Mouse (Mus musculus) adrenal gland (tissue): ENCODE measurements around the gene Wfdc1.

ENCODE experiments used
- intact Hi-C: fragments of 180-260 bp; cut with DNase I; formaldehyde crosslinking; loops from one replicate; pipeline ENCODE4 v1.15.1; 2025
- long read RNA-seq, 2 experiments: library from polyadenylated mRNA; unstranded; transcript quantifications; one replicate each; pipeline ENCODE4 v2.0.0; 2020; ENCODE audit warnings: borderline replicate concordance in 1 of 2; ENCODE audit not compliant: insufficient replicate concordance in 1 of 2

Gene Wfdc1
- long read RNA-seq, experiment 1, transcript Wfdc1-201 (7 exons, 1,371 nt) = major isoform, 11 of 11 reads
- long read RNA-seq, experiment 1, partial matches to known transcripts = 0 of 11 reads
- long read RNA-seq, experiment 1, other reads (novel, unspliced or antisense) = 0 of 11 reads
- long read RNA-seq, experiment 2, transcript Wfdc1-201 (7 exons, 1,371 nt) = major isoform, 31 of 32 reads
- long read RNA-seq, experiment 2, partial matches to known transcripts = 0 of 32 reads
- long read RNA-seq, experiment 2, other reads (novel, unspliced or antisense) = 1 of 32 reads

- intact Hi-C loops = no loop called here
These were observed at the start of gene Wfdc1 for GRCm38 (mm10) chr8:119666219-119666951. Gene Wfdc1 (plus strand): TSS chr8:119666365.

DNA sequence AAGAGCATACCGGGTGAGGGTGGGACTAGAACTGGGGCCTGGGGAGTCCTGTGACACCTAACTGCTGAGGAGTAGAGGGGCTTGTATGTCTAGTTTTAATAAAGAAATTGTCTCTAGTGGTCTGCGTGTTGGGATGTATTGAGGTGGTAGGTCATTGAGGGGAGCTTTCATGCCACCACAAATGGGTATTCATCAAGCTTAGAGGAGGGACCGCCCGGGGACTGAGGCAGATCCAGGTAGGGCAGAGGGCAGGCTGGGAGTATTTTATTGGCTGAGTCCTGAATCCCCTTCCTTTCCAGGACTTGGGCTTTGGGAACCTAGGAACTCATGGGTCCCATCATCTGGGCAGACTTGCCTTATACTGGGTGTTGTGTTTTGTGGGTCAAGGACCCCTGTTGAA lies 49.4 kb upstream of the Wfdc1 start:
- intact Hi-C loops = no loop called here

- intact Hi-C loops = no loop called here
These were observed 48.6 kb upstream of the Wfdc1 start for GRCm38 (mm10) chr8:119617586-119617985.

GRCm38 (mm10) chr8:119618887-119619286 lies 47.3 kb upstream of the Wfdc1 start:
- intact Hi-C loops = no loop called here

DNA sequence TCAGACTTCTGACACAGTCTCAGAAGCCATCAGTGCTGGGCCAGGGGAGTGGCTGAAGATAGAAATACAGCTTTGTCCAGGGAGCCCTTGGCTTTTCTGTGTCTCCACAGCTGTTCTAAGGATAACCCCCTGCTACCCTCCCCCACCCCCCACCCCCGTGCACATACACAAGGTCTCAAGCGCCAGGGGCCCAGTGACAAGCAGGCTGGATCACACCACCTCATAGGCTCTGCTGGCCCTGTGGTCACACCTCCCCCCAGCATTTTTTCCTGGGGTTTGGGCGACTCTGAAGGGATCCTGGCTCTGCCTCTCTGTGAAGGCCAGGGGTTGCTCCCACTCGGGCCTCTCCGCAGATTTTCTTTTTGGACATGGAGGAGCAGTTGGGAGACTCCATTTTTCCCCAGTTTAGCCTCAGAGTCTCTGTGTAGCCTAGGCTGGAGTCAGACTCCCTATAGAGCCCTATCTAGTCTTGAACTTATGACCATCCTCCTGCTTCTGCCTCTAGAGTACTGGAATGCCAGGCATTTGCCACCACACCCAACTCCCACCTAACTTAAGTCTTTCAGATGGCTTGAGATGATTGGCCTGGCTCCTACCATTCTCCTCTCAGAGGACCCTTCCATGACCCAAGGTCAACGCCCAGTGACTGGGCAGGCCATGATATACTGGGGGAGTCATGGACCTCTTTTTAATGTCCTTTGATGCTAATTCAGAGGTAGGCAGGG lies 45.9 kb upstream of the Wfdc1 start:
- intact Hi-C loops = no loop called here

DNA sequence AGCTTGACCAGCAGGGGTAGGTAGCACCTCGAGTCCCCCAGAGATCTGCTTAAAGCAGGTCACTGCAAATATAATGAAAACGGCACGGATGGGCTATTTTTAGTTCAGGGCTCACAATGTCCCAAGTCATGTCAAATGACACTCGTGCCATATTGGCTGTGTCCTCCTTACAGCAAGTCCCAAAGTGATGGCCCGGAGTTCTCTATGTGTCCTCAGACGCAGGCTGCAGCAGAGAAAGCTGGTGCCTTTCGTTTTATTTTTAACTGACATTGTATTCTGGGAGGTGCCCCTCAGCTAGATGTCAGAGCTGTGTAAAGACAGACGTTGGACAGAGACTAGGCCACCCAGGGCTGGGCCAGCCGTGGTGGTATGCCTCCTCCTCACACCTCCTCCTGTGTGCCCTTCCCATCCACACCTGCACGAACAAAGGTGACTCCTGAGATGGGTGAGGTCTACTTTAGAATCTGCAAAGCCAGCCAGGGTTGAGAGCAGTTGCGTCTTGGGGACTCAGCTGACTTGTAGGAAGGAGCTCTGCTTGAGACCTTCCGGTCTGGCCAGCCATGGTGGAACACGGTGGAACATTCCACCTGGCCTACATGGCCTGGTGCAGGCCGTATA lies 45.2 kb upstream of the Wfdc1 start:
- intact Hi-C loops = no loop called here

DNA sequence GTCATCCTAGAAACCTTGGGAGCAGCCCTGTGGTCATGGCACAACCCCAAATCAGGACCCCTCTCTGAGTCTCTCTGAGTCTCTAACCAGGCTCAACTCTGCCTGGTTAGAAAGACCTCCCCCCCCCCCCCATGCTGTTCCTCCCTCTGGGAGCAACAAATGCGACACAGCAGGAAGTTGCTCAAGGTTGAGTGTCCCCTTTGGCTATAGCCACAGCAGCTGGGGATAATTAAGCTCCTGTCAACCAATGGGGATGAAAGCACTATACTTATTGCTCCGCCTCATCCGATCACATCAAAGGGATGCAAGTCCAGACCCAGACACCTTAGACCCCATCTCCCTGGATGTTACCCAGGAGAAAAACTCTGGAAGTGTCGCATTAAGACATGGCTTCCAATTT lies 43.6 kb upstream of the Wfdc1 start:
- intact Hi-C loops = no loop called here

- intact Hi-C loops = no loop called here
These were observed 43.1 kb upstream of the Wfdc1 start for GRCm38 (mm10) chr8:119623061-119623460.

- intact Hi-C loops = no loop called here
These were observed 42.4 kb upstream of the Wfdc1 start for GRCm38 (mm10) chr8:119623744-119624143.

DNA sequence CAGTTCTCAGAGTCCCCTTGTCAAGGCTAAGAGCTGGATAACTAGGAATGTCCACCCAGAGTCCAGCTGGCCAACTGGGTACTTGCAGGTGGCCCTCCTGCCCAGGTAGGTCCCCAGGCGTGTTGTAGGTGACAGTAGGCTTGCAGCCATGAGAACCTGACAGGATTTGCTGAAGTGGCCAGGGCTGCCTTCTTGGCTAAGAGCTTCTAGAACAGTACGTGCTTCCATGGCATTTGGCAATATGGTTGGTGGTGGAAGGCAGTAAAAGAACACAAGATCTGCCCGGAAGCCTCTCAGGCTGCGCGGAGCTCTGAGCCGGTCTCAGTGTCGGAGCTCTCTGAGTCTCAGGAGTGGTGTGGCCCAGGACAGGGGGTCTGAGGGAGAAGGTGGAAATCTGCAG lies 41.2 kb upstream of the Wfdc1 start:
- intact Hi-C loops = no loop called here

- intact Hi-C loops = no loop called here
These were observed 40.4 kb upstream of the Wfdc1 start for GRCm38 (mm10) chr8:119625788-119626187.

DNA sequence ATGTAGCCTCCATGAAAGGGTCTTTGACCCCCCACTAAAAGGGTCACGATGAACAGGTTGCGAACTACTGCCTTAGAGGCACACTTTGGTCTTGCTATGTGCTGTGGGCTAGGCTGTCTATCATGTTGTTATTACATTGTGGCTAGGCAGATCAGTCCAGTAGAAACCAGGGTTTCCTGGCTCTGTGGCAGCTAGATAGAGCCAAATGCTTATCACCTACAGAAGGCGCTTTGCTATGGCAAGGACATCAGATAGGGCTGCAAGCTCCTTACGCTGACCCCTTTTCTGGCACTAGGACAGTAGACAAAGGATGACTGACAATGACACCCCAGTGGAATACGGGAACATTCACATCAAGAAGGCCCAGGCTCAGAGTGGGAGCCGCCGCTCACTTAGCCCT lies 39.0 kb upstream of the Wfdc1 start:
- intact Hi-C loops = no loop called here

DNA sequence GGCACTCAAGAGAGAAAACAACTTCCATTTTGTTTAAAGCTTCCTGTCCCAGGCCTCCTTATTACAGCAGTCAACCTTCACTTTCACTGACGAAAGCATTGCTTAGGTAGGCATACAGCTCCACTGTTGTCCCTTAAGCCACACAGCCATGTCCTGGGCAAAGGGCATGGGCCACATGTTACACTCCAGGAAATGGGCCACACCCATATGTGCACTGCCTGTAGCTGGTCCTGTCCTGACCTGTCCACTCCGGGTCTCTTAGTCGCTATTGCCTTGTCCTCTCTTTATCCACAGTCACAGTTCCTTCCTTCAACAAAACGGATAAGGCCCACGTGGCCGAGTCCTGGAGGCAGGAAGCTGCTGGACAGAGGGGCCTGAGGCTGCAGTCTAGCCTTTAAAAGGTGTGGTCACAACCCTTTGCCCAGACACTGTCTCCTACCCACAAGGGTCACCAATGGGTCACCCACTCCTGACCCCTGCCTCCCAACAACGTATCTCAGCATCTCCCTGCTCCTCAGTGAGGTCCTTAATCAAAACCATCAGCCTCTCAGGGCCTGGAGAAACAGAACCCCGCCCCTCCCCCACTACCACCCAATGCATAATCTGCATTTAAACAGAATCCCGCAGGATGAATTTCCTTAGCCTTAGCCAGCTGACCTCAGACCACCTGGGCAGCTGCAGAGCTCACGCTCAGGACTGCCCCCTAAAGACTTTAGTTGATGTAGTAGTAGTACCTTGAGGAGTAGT lies 38.4 kb upstream of the Wfdc1 start:
- intact Hi-C loops = no loop called here

DNA sequence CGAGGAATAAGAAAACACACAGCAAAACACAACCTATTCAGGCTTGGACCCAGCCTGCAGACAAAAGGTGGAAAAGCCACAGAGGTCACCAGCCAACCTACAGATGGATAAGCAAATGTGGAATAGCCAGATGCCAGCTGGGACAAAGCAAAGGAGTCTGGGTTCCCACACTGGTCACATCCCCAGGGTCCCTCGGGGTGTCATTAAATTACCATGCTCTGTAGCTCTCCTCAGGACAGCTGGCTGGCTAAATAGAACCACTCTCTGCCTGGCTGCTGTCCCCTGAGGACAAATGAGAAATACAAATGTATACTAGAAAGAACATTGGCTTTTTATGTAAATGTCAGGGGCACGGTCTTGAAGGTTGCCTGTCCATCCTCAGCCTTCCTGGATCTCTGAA lies 35.3 kb upstream of the Wfdc1 start:
- intact Hi-C loops = no loop called here

DNA sequence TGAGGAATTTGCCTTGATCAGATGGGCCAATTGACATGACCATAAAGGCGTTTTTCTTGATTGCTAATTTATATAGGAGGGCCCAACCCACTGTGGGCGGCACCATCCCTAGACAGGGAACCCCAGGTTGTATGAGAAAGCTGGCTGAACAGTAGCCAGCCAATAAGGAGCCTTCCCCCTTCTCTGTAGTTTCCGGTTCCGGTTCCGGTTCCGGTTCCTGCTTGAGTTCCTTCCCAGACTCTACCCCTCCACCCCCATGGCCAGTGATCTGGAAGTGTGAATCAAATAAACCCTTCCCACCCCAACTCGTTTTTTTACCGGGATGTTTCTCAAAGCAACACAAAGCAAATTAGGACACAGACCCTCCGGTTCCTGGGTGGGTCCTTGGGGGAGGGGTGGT lies 33.9 kb upstream of the Wfdc1 start:
- intact Hi-C loops = no loop called here

- intact Hi-C loops = no loop called here
These were observed 33.3 kb upstream of the Wfdc1 start for GRCm38 (mm10) chr8:119632909-119633308.

DNA sequence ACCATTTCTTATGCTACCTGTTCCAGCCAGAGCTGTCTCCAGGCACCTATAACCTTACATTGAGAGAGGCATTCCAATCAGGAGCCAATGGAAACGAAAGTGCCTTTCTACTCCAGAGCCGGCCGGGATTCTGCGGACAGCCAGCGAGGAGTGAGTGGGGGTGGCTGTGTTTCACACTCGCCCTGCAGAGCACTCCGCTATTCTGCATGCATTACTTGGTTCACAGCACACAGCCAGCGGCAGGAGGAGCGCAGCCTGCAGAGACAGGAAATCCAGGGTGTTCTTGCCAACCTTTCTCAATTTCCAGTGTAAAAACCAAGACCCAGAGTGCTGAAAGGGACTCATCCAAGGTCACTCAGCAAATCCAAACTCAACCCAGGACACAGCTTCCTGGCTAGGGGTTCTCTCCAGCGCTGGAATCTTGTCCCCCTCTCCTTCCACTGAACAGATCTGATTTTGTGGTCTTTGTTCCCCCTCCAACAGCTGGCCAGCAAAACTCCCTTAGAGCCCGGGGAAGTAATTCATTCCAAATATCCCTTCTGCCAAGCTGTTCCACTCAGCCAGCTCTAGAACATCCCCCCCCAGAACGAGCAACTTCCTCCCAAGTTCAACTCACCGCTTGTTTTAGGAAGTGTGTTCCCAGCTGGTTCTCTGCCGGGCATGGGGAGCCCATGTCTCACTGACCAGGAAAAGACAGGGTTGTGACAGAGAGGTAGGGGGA lies 31.4 kb upstream of the Wfdc1 start:
- intact Hi-C loops = no loop called here

GRCm38 (mm10) chr8:119635378-119635777 lies 30.8 kb upstream of the Wfdc1 start, which contains the start of gene Kcng4:
Gene Kcng4 (minus strand): TSS chr8:119635680.
- intact Hi-C loops = no loop called here

DNA sequence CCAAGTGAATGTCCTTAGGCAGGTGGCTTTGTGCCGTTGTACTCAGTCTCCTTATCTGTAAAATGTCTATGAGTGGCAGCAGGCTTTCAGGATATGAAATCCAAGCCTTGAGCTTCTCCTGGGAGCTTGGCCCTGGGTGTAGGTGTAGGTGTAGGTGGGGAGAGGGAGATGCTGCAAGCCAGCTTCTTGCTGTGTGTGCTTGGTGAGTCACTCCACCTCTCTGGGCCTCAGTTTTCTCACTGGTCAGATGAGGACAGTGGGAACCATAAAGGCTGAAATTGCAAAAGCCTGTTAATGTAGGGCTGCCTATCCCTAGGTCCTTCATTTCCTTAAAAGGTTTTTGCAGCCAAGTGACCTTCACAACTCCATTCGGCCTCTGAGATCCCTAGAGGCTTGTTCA lies 30.2 kb upstream of the Wfdc1 start:
- intact Hi-C loops = no loop called here

- intact Hi-C loops = no loop called here
These were observed 29.4 kb upstream of the Wfdc1 start for GRCm38 (mm10) chr8:119636766-119637165.
